Mouse (Mus musculus): ENCODE results near the gene Ascl4. TPM values are rescaled to one million over a fixed set of nuclear protein-coding genes. Genes with fewer than 3 reads are reported as not detected.

Ascl4 gene
- total RNA-seq, 1 experiment from 2014 or later = not detected

GRCm38 (mm10) chr10:85967411-85968156 lies 40.1 kb downstream of the Ascl4 start:
- ATAC-seq (ENCODE audit: extremely low read depth, insufficient number of reproducible peaks, low FRiP score, poor library complexity, severe bottlenecking) = no peak

GRCm38 (mm10) chr10:85968157-85968634 lies 40.7 kb downstream of the Ascl4 start:
- ATAC-seq (ENCODE audit: extremely low read depth, insufficient number of reproducible peaks, low FRiP score, poor library complexity, severe bottlenecking) = peak; percentile 68

GRCm38 (mm10) chr10:85968731-85969130 lies 41.2 kb downstream of the Ascl4 start:
- ATAC-seq (ENCODE audit: extremely low read depth, insufficient number of reproducible peaks, low FRiP score, poor library complexity, severe bottlenecking) = no peak

- ATAC-seq (ENCODE audit: extremely low read depth, insufficient number of reproducible peaks, low FRiP score, poor library complexity, severe bottlenecking) = no peak
Measured at GRCm38 (mm10) chr10:85969894-85970620, 42.6 kb downstream of the Ascl4 start.

- no peak for ATAC-seq (ENCODE audit: extremely low read depth, insufficient number of reproducible peaks, low FRiP score, poor library complexity, severe bottlenecking)
Measured at GRCm38 (mm10) chr10:85971826-85972225, 44.3 kb downstream of the Ascl4 start.

GRCm38 (mm10) chr10:85972915-85973314 lies 45.4 kb downstream of the Ascl4 start:
- ATAC-seq (ENCODE audit: extremely low read depth, insufficient number of reproducible peaks, low FRiP score, poor library complexity, severe bottlenecking) = no peak

- ATAC-seq (ENCODE audit: extremely low read depth, insufficient number of reproducible peaks, low FRiP score, poor library complexity, severe bottlenecking) = no peak
Measured at GRCm38 (mm10) chr10:85989412-85990115, 62.1 kb downstream of the Ascl4 start.

GRCm38 (mm10) chr10:85992412-85992811 lies 64.9 kb downstream of the Ascl4 start:
- ATAC-seq (ENCODE audit: extremely low read depth, insufficient number of reproducible peaks, low FRiP score, poor library complexity, severe bottlenecking) = no peak

- no peak for ATAC-seq (ENCODE audit: extremely low read depth, insufficient number of reproducible peaks, low FRiP score, poor library complexity, severe bottlenecking)
Measured at GRCm38 (mm10) chr10:85993836-85994235, 66.4 kb downstream of the Ascl4 start.

GRCm38 (mm10) chr10:85994543-85995104 lies 67.1 kb downstream of the Ascl4 start:
- no peak for ATAC-seq (ENCODE audit: extremely low read depth, insufficient number of reproducible peaks, low FRiP score, poor library complexity, severe bottlenecking)

Other genes with a start within 250 kb of the Ascl4 start
- gene Pwp1, start 98.2 kb upstream of the Ascl4 start, total RNA-seq (2017) = 21.2 and 25.3 TPM in 2 replicates
- gene Prdm4, start 10.5 kb upstream of the Ascl4 start, total RNA-seq (2017) = 36.5 and 50.2 TPM in 2 replicates
- gene Rtcb, start 30.1 kb downstream of the Ascl4 start, total RNA-seq (2017) = 107 and 115 TPM in 2 replicates
- gene Bpifc, start 84.2 kb downstream of the Ascl4 start, total RNA-seq (2017) = not detected in 2 replicates
- gene Fbxo7, start 94.3 kb downstream of the Ascl4 start, total RNA-seq (2017) = 20.7 and 22.0 TPM in 2 replicates

All from neutrophil, adult 5-6 weeks (primary cell).